Mouse (Mus musculus) adrenal gland, postnatal 14 days (tissue): ENCODE measurements at regions not wholly inside any gene's neighbourhood (a gene's known extent, or its start where the extent isn't known, plus 50 kb on each side); places are given as distances from the start of the nearest gene placed in this dataset.

Experiments used
- DNase-seq: peaks from one replicate; pipeline ENCODE4 v3.0.0; 2021; ENCODE audit warnings: mixed read lengths

GRCm38 (mm10) chr1:158163411-158163810, 192.7 kb downstream of the Brinp2 start:
- DNase-seq: no peak

GRCm38 (mm10) chr1:158170006-158170405, 186.1 kb downstream of the Brinp2 start:
- no peak for DNase-seq

- peak; percentile 3 for DNase-seq
Observed at GRCm38 (mm10) chr1:158180095-158180494, 176.0 kb downstream of the Brinp2 start.

- DNase-seq: no peak
Observed at GRCm38 (mm10) chr1:158181296-158181695, 174.8 kb downstream of the Brinp2 start.

GRCm38 (mm10) chr1:158187651-158188050, 168.5 kb downstream of the Brinp2 start:
- DNase-seq: no peak

- DNase-seq: no peak
Observed at GRCm38 (mm10) chr1:158192841-158193551, 163.1 kb downstream of the Brinp2 start.

- no peak for DNase-seq
Observed at GRCm38 (mm10) chr1:158193968-158194565, 162.1 kb downstream of the Brinp2 start.
